Mouse (Mus musculus): ENCODE measurements around the gene Ammecr1. TPM values are rescaled to one million over a fixed set of nuclear protein-coding genes. Genes with fewer than 3 reads are reported as not detected.

Gene Ammecr1
- 11.7 and 12.8 TPM in 2 replicates for polyA plus RNA-seq (2014; fragmentation: Nextera tagmentation; extraction: Ambion mirVana)

GRCm38 (mm10) chrX:142966008-142966966 lies at the start of gene Ammecr1:
Gene Ammecr1 (minus strand): TSS chrX:142966728.
- H3K36me3 ChIP-seq (ENCODE audit: control insufficient read depth, insufficient read depth, low read length): no peaks in the 10 kb centered on the region
- H3K9ac ChIP-seq (ENCODE audit: low read length): peak within 1 kb of the TSS; percentile 71
- H3K27ac ChIP-seq (ENCODE audit: low read depth): peak within 1 kb of the TSS; percentile 76
- 11% methylated on average over 71 of the region's 112 CpGs for WGBS
- H3K4me1 ChIP-seq (replicated peaks; ENCODE audit: control insufficient read depth, insufficient read depth, low read length): no peaks in the 10 kb centered on the region
- H3K4me3 ChIP-seq (ENCODE audit: low read depth, low read length): peak within 1 kb of the TSS; percentile 58
- peak within 1 kb of the TSS; percentile 56 for H3K4me2 ChIP-seq (ENCODE audit: low read length)
- H3K27me3 ChIP-seq (replicated peaks; ENCODE audit: control insufficient read depth, insufficient read depth, low read length): peaks cover 4% of the 10 kb centered on the region; the same call in 1 of the 2 replicates
- DNase-seq (ENCODE audit: low spot score) (peak; percentile 78), ATAC-seq (replicated peaks; ENCODE audit: low FRiP score, low TSS enrichment, low read depth) (peak; percentile 91)
- H3K9me3 ChIP-seq (ENCODE audit: control insufficient read depth, low read length): no peaks in the 10 kb centered on the region

DNA sequence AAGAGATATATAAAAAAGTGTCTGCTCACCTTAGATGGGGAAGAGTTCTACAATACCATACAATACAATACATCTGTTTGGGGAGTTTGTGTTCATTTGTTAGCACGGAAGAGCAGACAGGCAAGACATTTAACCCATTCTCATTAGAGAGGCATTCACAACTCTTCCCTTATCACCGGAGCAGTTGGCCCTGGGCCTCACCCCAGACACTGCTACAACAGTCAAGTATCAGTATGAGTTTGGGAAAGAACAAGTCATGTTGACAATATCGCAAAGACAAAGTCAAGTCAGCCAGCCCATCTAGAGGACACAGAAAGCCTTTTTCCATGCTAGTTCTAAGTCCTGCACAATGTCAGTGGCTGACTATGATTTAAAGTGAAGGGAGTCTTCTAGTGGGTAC lies 47.6 kb upstream of the Ammecr1 start:
- no peaks in the 10 kb centered on the region for H3K36me3 ChIP-seq (ENCODE audit: control insufficient read depth, insufficient read depth, low read length)
- no peaks in the 10 kb centered on the region for H3K27me3 ChIP-seq (replicated peaks; ENCODE audit: control insufficient read depth, insufficient read depth, low read length)
- no peak overlapping the region for H3K27ac ChIP-seq (ENCODE audit: low read depth)
- 63% methylated on average over 3 of the region's 3 CpGs for WGBS
- no peaks in the 10 kb centered on the region for H3K4me1 ChIP-seq (replicated peaks; ENCODE audit: control insufficient read depth, insufficient read depth, low read length)
- no peaks in the 10 kb centered on the region for H3K9me3 ChIP-seq (ENCODE audit: control insufficient read depth, low read length)
- DNase-seq (ENCODE audit: low spot score): no peak
- ATAC-seq (replicated peaks; ENCODE audit: low FRiP score, low TSS enrichment, low read depth): no peak
- no peak overlapping the region for H3K4me3 ChIP-seq (ENCODE audit: low read depth, low read length)
- no peak overlapping the region for H3K4me2 ChIP-seq (ENCODE audit: low read length)
- H3K9ac ChIP-seq (ENCODE audit: low read length): no peak overlapping the region

DNA sequence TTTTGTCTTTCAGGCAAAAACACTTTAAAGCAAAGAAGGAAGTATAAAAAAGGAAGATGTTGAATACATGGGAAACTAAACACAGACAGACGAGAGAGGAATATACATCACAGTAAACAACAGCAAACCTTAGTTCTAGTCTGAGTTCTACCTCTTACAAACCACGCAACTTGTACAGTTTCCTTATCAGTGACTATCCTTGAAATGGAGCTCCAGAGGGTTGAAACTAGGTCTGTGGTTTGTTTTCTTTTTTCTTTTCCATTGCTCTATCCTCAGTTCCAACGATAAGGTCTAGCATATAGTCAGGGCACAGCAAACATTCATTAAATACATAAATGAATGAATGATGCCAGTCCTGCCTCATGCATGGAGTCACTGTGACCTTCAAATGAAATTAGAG lies 45.8 kb upstream of the Ammecr1 start:
- Histone ChIP-seq H3K4me2 (ENCODE audit: low read length) (no peak overlapping the region), H3K27ac (ENCODE audit: low read depth) (no peak overlapping the region), H3K4me3 (ENCODE audit: low read depth, low read length) (no peak overlapping the region), H3K27me3 (replicated peaks; ENCODE audit: control insufficient read depth, insufficient read depth, low read length) (0 out of 2 replicates have a peak, but pooled peaks cover 3% of the 10 kb centered on the region), H3K9ac (ENCODE audit: low read length) (no peak overlapping the region), H3K9me3 (ENCODE audit: control insufficient read depth, low read length) (no peaks in the 10 kb centered on the region), H3K4me1 (replicated peaks; ENCODE audit: control insufficient read depth, insufficient read depth, low read length) (no peaks in the 10 kb centered on the region), H3K36me3 (ENCODE audit: control insufficient read depth, insufficient read depth, low read length) (no peaks in the 10 kb centered on the region)
- DNase-seq (ENCODE audit: low spot score) (no peak), ATAC-seq (replicated peaks; ENCODE audit: low FRiP score, low TSS enrichment, low read depth) (no peak)
- 78% methylated on average over 3 of the region's 3 CpGs for WGBS

DNA sequence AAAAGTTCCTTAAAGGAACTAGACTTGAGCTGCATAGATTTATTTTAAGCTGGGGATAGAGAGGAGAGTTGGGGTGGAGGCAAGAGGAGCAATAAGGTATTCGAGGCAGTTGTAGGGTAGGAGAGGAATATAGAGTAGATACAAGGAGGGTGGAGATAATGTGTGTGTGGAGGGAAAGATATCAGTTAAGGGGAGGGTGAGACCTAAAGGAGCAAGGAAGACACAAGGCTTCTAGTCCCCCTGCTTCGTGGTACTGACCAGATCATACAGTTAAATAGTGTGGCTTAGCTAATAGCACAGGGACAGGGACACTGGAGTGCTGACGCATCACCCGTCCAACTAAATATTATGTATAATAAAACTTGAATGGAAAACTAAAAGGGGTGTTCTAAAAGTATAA lies 45.3 kb upstream of the Ammecr1 start:
- ATAC-seq (replicated peaks; ENCODE audit: low FRiP score, low TSS enrichment, low read depth): no peak

GRCm38 (mm10) chrX:143004131-143004846 lies 37.8 kb upstream of the Ammecr1 start:
- H3K9me3 ChIP-seq (ENCODE audit: control insufficient read depth, low read length): no peaks in the 10 kb centered on the region
- H3K4me2 ChIP-seq (ENCODE audit: low read length): no peak overlapping the region
- H3K9ac ChIP-seq (ENCODE audit: low read length): no peak overlapping the region
- H3K27ac ChIP-seq (ENCODE audit: low read depth): no peak overlapping the region
- H3K27me3 ChIP-seq (replicated peaks; ENCODE audit: control insufficient read depth, insufficient read depth, low read length): 0 out of 2 replicates have a peak, but pooled peaks cover 3% of the 10 kb centered on the region
- no peaks in the 10 kb centered on the region for H3K4me1 ChIP-seq (replicated peaks; ENCODE audit: control insufficient read depth, insufficient read depth, low read length)
- no peak overlapping the region for H3K4me3 ChIP-seq (ENCODE audit: low read depth, low read length)
- 66% methylated on average over 3 of the region's 3 CpGs for WGBS
- no peak for DNase-seq (ENCODE audit: low spot score)
- H3K36me3 ChIP-seq (ENCODE audit: control insufficient read depth, insufficient read depth, low read length): no peaks in the 10 kb centered on the region
- no peak for ATAC-seq (replicated peaks; ENCODE audit: low FRiP score, low TSS enrichment, low read depth)

More for the DNA sequence above, 45.3 kb upstream of the Ammecr1 start:
- 77% methylated on average over 4 of the region's 4 CpGs for WGBS
- Histone ChIP-seq H3K9me3 (ENCODE audit: control insufficient read depth, low read length) (no peaks in the 10 kb centered on the region), H3K27me3 (replicated peaks; ENCODE audit: control insufficient read depth, insufficient read depth, low read length) (0 out of 2 replicates have a peak, but pooled peaks cover 3% of the 10 kb centered on the region), H3K4me1 (replicated peaks; ENCODE audit: control insufficient read depth, insufficient read depth, low read length) (no peaks in the 10 kb centered on the region), H3K4me3 (ENCODE audit: low read depth, low read length) (no peak overlapping the region), H3K36me3 (ENCODE audit: control insufficient read depth, insufficient read depth, low read length) (no peaks in the 10 kb centered on the region), H3K27ac (ENCODE audit: low read depth) (no peak overlapping the region), H3K9ac (ENCODE audit: low read length) (no peak overlapping the region), H3K4me2 (ENCODE audit: low read length) (no peak overlapping the region)
- no peak for DNase-seq (ENCODE audit: low spot score)

GRCm38 (mm10) chrX:142997214-142997613 lies 30.7 kb upstream of the Ammecr1 start:
- ATAC-seq (replicated peaks; ENCODE audit: low FRiP score, low TSS enrichment, low read depth): no peak

GRCm38 (mm10) chrX:142994514-142994913 lies 28.0 kb upstream of the Ammecr1 start:
- no peaks in the 10 kb centered on the region for H3K9me3 ChIP-seq (ENCODE audit: control insufficient read depth, low read length)
- no peak overlapping the region for H3K4me2 ChIP-seq (ENCODE audit: low read length)
- no peak overlapping the region for H3K4me3 ChIP-seq (ENCODE audit: low read depth, low read length)
- H3K4me1 ChIP-seq (replicated peaks; ENCODE audit: control insufficient read depth, insufficient read depth, low read length): no peaks in the 10 kb centered on the region
- 57% methylated on average over 2 of the region's 2 CpGs for WGBS
- H3K36me3 ChIP-seq (ENCODE audit: control insufficient read depth, insufficient read depth, low read length): no peaks in the 10 kb centered on the region
- no peak overlapping the region for H3K27ac ChIP-seq (ENCODE audit: low read depth)
- H3K27me3 ChIP-seq (replicated peaks; ENCODE audit: control insufficient read depth, insufficient read depth, low read length): no peaks in the 10 kb centered on the region
- H3K9ac ChIP-seq (ENCODE audit: low read length): no peak overlapping the region
- DNase-seq (ENCODE audit: low spot score) (no peak), ATAC-seq (replicated peaks; ENCODE audit: low FRiP score, low TSS enrichment, low read depth) (no peak)

More at GRCm38 (mm10) chrX:142997214-142997613, 30.7 kb upstream of the Ammecr1 start:
- no peak overlapping the region for H3K9ac ChIP-seq (ENCODE audit: low read length)
- DNase-seq (ENCODE audit: low spot score): no peak
- WGBS: 90% methylated on average over 1 of the region's 1 CpGs
- H3K4me2 ChIP-seq (ENCODE audit: low read length): no peak overlapping the region
- no peak overlapping the region for H3K27ac ChIP-seq (ENCODE audit: low read depth)
- H3K27me3 ChIP-seq (replicated peaks; ENCODE audit: control insufficient read depth, insufficient read depth, low read length): no peaks in the 10 kb centered on the region
- no peak overlapping the region for H3K4me3 ChIP-seq (ENCODE audit: low read depth, low read length)
- H3K9me3 ChIP-seq (ENCODE audit: control insufficient read depth, low read length): no peaks in the 10 kb centered on the region
- no peaks in the 10 kb centered on the region for H3K36me3 ChIP-seq (ENCODE audit: control insufficient read depth, insufficient read depth, low read length)
- no peaks in the 10 kb centered on the region for H3K4me1 ChIP-seq (replicated peaks; ENCODE audit: control insufficient read depth, insufficient read depth, low read length)

DNA sequence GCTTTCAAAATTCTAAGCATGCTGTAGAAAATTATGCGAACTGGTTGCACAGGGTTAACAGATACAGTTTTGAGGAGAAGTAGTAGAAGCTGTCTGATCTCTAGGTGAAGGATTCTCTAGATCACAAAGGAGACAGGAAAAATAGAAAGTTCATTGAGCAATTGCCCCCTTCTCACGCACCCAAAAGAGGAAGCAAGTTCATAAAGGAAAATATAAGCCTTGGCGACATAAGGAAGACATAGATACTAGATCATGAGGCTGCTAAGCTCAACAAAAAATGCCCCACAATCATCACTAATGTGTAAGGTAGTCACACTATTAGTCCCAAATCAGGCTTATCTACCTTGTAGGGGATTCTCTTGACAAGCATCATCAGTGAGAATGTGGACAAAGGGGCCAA lies 17.6 kb upstream of the Ammecr1 start:
- DNase-seq (ENCODE audit: low spot score) (no peak), ATAC-seq (replicated peaks; ENCODE audit: low FRiP score, low TSS enrichment, low read depth) (no peak)
- peaks cover 13% of the 10 kb centered on the region; the same call in 1 of the 2 replicates for H3K27me3 ChIP-seq (replicated peaks; ENCODE audit: control insufficient read depth, insufficient read depth, low read length)

More for the DNA sequence above, 17.6 kb upstream of the Ammecr1 start:
- WGBS: 87% methylated on average over 3 of the region's 3 CpGs
- Histone ChIP-seq H3K9me3 (ENCODE audit: control insufficient read depth, low read length) (no peaks in the 10 kb centered on the region), H3K4me3 (ENCODE audit: low read depth, low read length) (no peak overlapping the region), H3K27ac (ENCODE audit: low read depth) (no peak overlapping the region), H3K4me1 (replicated peaks; ENCODE audit: control insufficient read depth, insufficient read depth, low read length) (no peaks in the 10 kb centered on the region), H3K36me3 (ENCODE audit: control insufficient read depth, insufficient read depth, low read length) (no peaks in the 10 kb centered on the region), H3K9ac (ENCODE audit: low read length) (no peak overlapping the region), H3K4me2 (ENCODE audit: low read length) (no peak overlapping the region)
